Mouse (Mus musculus) heart, embryonic 13.5 days (tissue): ENCODE results near the gene Tlr6. TPM values are rescaled to one million over a fixed set of nuclear protein-coding genes. Genes with fewer than 3 reads are reported as not detected.
A peak's percentile ranks its signal among the peaks of the same experiment; 100 is the strongest.

ENCODE experiments used
- ATAC-seq: fragments of 200-750 bp; cut with Nextera tagmentation; 2 replicates; pipeline ENCODE4 v1.8.0; 2017; ENCODE audit warnings: moderate TSS enrichment; ENCODE audit not compliant: insufficient number of reproducible peaks, low FRiP score, low TSS enrichment; ENCODE audit errors: extremely low read depth
- H3K27ac ChIP-seq: fragments of 300-500 bp; sonication (generic); replicated peaks from 2 replicates; pipeline ENCODE4 v1.5.1; 2015; ENCODE audit warnings: moderate library complexity, mild to moderate bottlenecking, inconsistent platforms
- H3K27me3 ChIP-seq: fragments of 300-500 bp; sonication (generic); replicated peaks from 2 replicates; pipeline ENCODE4 v1.6.1; 2015; ENCODE audit warnings: mild to moderate bottlenecking, inconsistent platforms
- H3K36me3 ChIP-seq: fragments of 300-500 bp; sonication (generic); 2 replicates; pipeline ENCODE4 v1.6.1; 2015; ENCODE audit warnings: mild to moderate bottlenecking, inconsistent platforms
- H3K4me1 ChIP-seq: fragments of 300-500 bp; sonication (generic); 2 replicates; pipeline ENCODE4 v1.6.1; 2015; ENCODE audit warnings: inconsistent platforms
- H3K4me2 ChIP-seq: fragments of 300-500 bp; sonication (generic); 2 replicates; pipeline ENCODE4 v1.6.1; 2015; ENCODE audit warnings: inconsistent platforms, mild to moderate bottlenecking, moderate library complexity
- H3K4me3 ChIP-seq: fragments of 300-500 bp; sonication (generic); 2 replicates; pipeline ENCODE4 v1.5.1; 2015; ENCODE audit warnings: moderate library complexity, mild to moderate bottlenecking, inconsistent platforms
- H3K9ac ChIP-seq: fragments of 300-500 bp; sonication (generic); 2 replicates; pipeline ENCODE4 v1.6.1; 2015; ENCODE audit warnings: inconsistent platforms, mild to moderate bottlenecking, moderate library complexity
- H3K9me3 ChIP-seq: fragments of 300-500 bp; sonication (generic); 2 replicates; pipeline ENCODE4 v1.6.1; 2016; ENCODE audit warnings: inconsistent platforms
- WGBS: fragments of 180-500 bp; shearing (Covaris S2); methylation state at CpG from one replicate; pipeline ENCODE4 v1.1.7; 2015; ENCODE audit warnings: mixed read lengths; 5-methylcytosine and 5-hydroxymethylcytosine counted together
- polyA plus RNA-seq: library from polyadenylated mRNA; unstranded; fragments of >200 nt; fragmentation: Nextera tagmentation; extraction: Ambion mirVana; gene quantifications from 2 replicates; pipeline ENCODE4 v1.2.1, GENCODE M21; 2015

Tlr6 gene
- 0.21 and 0.38 TPM in 2 replicates for polyA plus RNA-seq

GRCm38 (mm10) chr5:64959843-64960230 is at the start of gene Tlr6:
Gene Tlr6 (minus strand): TSS chr5:64960097.
- Histone ChIP-seq H3K4me1 (no peaks in the 10 kb centered on the region), H3K9ac (no peak within 1 kb of the TSS), H3K9me3 (no peaks in the 10 kb centered on the region), H3K4me3 (no peak within 1 kb of the TSS), H3K4me2 (no peak within 1 kb of the TSS), H3K27ac (no peak within 1 kb of the TSS), H3K36me3 (no peaks in the 10 kb centered on the region), H3K27me3 (no peaks in the 10 kb centered on the region)
- 72% methylated on average over 13 of the region's 13 CpGs for WGBS
- no peak for ATAC-seq

GRCm38 (mm10) chr5:65006011-65006491 is 46.2 kb upstream of the Tlr6 start:
- Histone ChIP-seq H3K27me3 (no peaks in the 10 kb centered on the region), H3K9me3 (peaks cover 4% of the 10 kb centered on the region; the same call in 1 of the 2 replicates), H3K4me2 (no peak overlapping the region), H3K36me3 (peaks cover 60% of the 10 kb centered on the region), H3K4me1 (peaks cover 12% of the 10 kb centered on the region), H3K9ac (no peak overlapping the region), H3K4me3 (no peak overlapping the region), H3K27ac (no peak overlapping the region)
- WGBS: 29% methylated on average over 4 of the region's 4 CpGs
- ATAC-seq: no peak

- Histone ChIP-seq H3K9ac (no peak overlapping the region), H3K4me3 (no peak overlapping the region), H3K36me3 (peaks cover 52% of the 10 kb centered on the region), H3K4me1 (peaks cover 12% of the 10 kb centered on the region), H3K4me2 (no peak overlapping the region), H3K27me3 (no peaks in the 10 kb centered on the region), H3K9me3 (peaks cover 2% of the 10 kb centered on the region; the same call in 1 of the 2 replicates), H3K27ac (no peak overlapping the region)
- no peak for ATAC-seq
- 87% methylated on average over 4 of the region's 4 CpGs for WGBS
Measured at GRCm38 (mm10) chr5:65005251-65005650, 45.4 kb upstream of the Tlr6 start.

- H3K9ac ChIP-seq: no peak overlapping the region
- peaks cover 43% of the 10 kb centered on the region for H3K36me3 ChIP-seq
- H3K9me3 ChIP-seq: no peaks in the 10 kb centered on the region
- H3K4me2 ChIP-seq: no peak overlapping the region
- 69% methylated on average over 7 of the region's 7 CpGs for whole genome bisulfite sequencing
- ATAC-seq: no peak
- no peak overlapping the region for H3K4me3 ChIP-seq
- no peaks in the 10 kb centered on the region for H3K27me3 ChIP-seq
- peaks cover 12% of the 10 kb centered on the region for H3K4me1 ChIP-seq
- H3K27ac ChIP-seq: no peak overlapping the region
Measured at GRCm38 (mm10) chr5:65003946-65004535, 44.1 kb upstream of the Tlr6 start.

- H3K4me3 ChIP-seq: no peak overlapping the region
- 62% methylated on average over 10 of the region's 10 CpGs for WGBS
- ATAC-seq: no peak
- H3K27me3 ChIP-seq: no peaks in the 10 kb centered on the region
- H3K9me3 ChIP-seq: no peaks in the 10 kb centered on the region
- H3K9ac ChIP-seq: no peak overlapping the region
- H3K27ac ChIP-seq: no peak overlapping the region
- peaks cover 41% of the 10 kb centered on the region for H3K36me3 ChIP-seq
- H3K4me2 ChIP-seq: no peak overlapping the region
- peaks cover 12% of the 10 kb centered on the region for H3K4me1 ChIP-seq
Measured at GRCm38 (mm10) chr5:65002940-65003824, 43.3 kb upstream of the Tlr6 start.

- ATAC-seq: no peak
- H3K4me3 ChIP-seq: no peak overlapping the region
- WGBS: 79% methylated on average over 2 of the region's 2 CpGs
- no peak overlapping the region for H3K27ac ChIP-seq
- H3K27me3 ChIP-seq: no peaks in the 10 kb centered on the region
- H3K4me2 ChIP-seq: no peak overlapping the region
- peaks cover 6% of the 10 kb centered on the region; the same call in 1 of the 2 replicates for H3K4me1 ChIP-seq
- H3K9me3 ChIP-seq: no peaks in the 10 kb centered on the region
- H3K36me3 ChIP-seq: peaks cover 49% of the 10 kb centered on the region
- H3K9ac ChIP-seq: no peak overlapping the region
Measured at GRCm38 (mm10) chr5:64995408-64995807, 35.5 kb upstream of the Tlr6 start.

- Histone ChIP-seq H3K4me3 (no peak overlapping the region), H3K9me3 (no peaks in the 10 kb centered on the region), H3K4me1 (peaks cover 25% of the 10 kb centered on the region), H3K27ac (no peak overlapping the region), H3K36me3 (peaks cover 56% of the 10 kb centered on the region), H3K4me2 (no peak overlapping the region), H3K9ac (no peak overlapping the region), H3K27me3 (no peaks in the 10 kb centered on the region)
- WGBS: 42% methylated on average over 8 of the region's 8 CpGs
- ATAC-seq: no peak
Measured at GRCm38 (mm10) chr5:64992540-64992939, 32.6 kb upstream of the Tlr6 start.

- ATAC-seq: no peak
- Histone ChIP-seq H3K27me3 (no peaks in the 10 kb centered on the region), H3K9me3 (no peaks in the 10 kb centered on the region), H3K4me3 (no peak overlapping the region), H3K9ac (no peak overlapping the region), H3K4me1 (peaks cover 36% of the 10 kb centered on the region), H3K27ac (peak overlapping the region; percentile 77), H3K4me2 (no peak overlapping the region), H3K36me3 (peaks cover 48% of the 10 kb centered on the region)
- 90% methylated on average over 1 of the region's 1 CpGs for WGBS
Measured at GRCm38 (mm10) chr5:64989940-64990339, 30.0 kb upstream of the Tlr6 start.

GRCm38 (mm10) chr5:64985971-64986370 is 26.1 kb upstream of the Tlr6 start:
- ATAC-seq: no peak
- Histone ChIP-seq H3K9me3 (no peaks in the 10 kb centered on the region), H3K9ac (no peak overlapping the region), H3K4me3 (no peak overlapping the region), H3K36me3 (peaks cover 79% of the 10 kb centered on the region), H3K27me3 (no peaks in the 10 kb centered on the region), H3K4me1 (peaks cover 30% of the 10 kb centered on the region), H3K27ac (peak overlapping the region; percentile 2; the same call in 1 of the 2 replicates), H3K4me2 (no peak overlapping the region)
- WGBS: 47% methylated on average over 7 of the region's 7 CpGs

GRCm38 (mm10) chr5:64977128-64977527 is 17.2 kb upstream of the Tlr6 start:
- no peak for ATAC-seq
- peaks cover 48% of the 10 kb centered on the region for H3K36me3 ChIP-seq
- 61% methylated on average over 8 of the region's 8 CpGs for WGBS
- H3K9me3 ChIP-seq: no peaks in the 10 kb centered on the region
- no peaks in the 10 kb centered on the region for H3K4me1 ChIP-seq
- no peak overlapping the region for H3K4me3 ChIP-seq
- H3K27me3 ChIP-seq: no peaks in the 10 kb centered on the region
- H3K27ac ChIP-seq: no peak overlapping the region
- no peak overlapping the region for H3K9ac ChIP-seq
- H3K4me2 ChIP-seq: no peak overlapping the region

- Histone ChIP-seq H3K9ac (no peak overlapping the region), H3K27me3 (no peaks in the 10 kb centered on the region), H3K4me1 (peaks cover 13% of the 10 kb centered on the region), H3K36me3 (peaks cover 28% of the 10 kb centered on the region), H3K4me3 (no peak overlapping the region), H3K9me3 (no peaks in the 10 kb centered on the region), H3K27ac (no peak overlapping the region), H3K4me2 (no peak overlapping the region)
- 56% methylated on average over 5 of the region's 5 CpGs for WGBS
- ATAC-seq: no peak
Measured at GRCm38 (mm10) chr5:64975121-64975520, 15.2 kb upstream of the Tlr6 start.
